Comparison of ENCODE assay signal across 18 mouse cellular contexts in the genomic region with DNA sequence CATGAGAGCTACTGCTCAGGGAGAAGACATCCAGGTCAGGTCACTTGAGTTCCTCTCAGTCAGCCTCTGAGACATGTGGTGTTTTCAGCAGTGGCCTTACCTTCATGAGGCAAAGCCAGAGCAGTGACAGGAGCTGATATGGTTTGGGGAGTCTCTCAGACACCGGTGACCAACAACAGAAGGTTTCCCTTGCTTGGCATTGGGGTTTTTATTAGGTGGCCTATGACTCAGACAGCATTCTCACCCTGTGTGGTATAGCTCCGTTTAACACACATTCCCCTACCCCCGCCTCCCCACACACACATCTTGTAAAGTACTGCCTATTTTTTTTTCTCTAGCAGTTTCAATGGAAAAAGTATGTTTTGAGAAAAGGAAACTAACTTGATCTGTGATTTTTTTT.
"Had no signal": no experiment of that assay in that cellular context is flagged by ENCODE, and none has a peak within 500 bp of the region (broad histone marks: within the 10 kb centered on the region; RNA-seq: fewer than 3 reads in every experiment).

No protein-coding gene starts in this region.

- H3K36me3 ChIP-seq: limb, embryonic 12.5 days; liver, embryonic 13.5 days; lung, embryonic 15.5 days; midbrain, embryonic 15.5 days; neural tube, embryonic 13.5 days had no signal

- H3K4me3 ChIP-seq: layer of hippocampus, adult 2 months; limb, embryonic 12.5 days; liver, embryonic 13.5 days; lung, embryonic 15.5 days; megakaryocyte, embryonic 14.5 days; midbrain, embryonic 15.5 days; neural tube, embryonic 13.5 days had no signal

- H3K4me2 ChIP-seq: limb, embryonic 12.5 days; liver, embryonic 13.5 days; lung, embryonic 15.5 days; midbrain, embryonic 11.5 days; midbrain, embryonic 15.5 days; neural tube, embryonic 13.5 days had no signal

- DNase-seq: kidney, adult 9 months; kidney, postnatal 4 days; liver; liver, embryonic 13.5 days; liver, postnatal 0 days; lung, postnatal 14 days; right cerebral cortex, postnatal 25 days; thymus, postnatal 4 days had no signal

- H3K27ac ChIP-seq: kidney, postnatal 0 days; layer of hippocampus, adult 2 months; limb, embryonic 12.5 days; liver, embryonic 13.5 days; lung, embryonic 15.5 days; macrophage; midbrain, embryonic 15.5 days; neural tube, embryonic 13.5 days; stomach, postnatal 0 days had no signal

- H3K4me1 ChIP-seq: limb, embryonic 12.5 days; liver, embryonic 13.5 days; lung, embryonic 15.5 days; megakaryocyte, embryonic 14.5 days; midbrain, embryonic 15.5 days; neural tube, embryonic 13.5 days had no signal

- H3K9me3 ChIP-seq: limb, embryonic 12.5 days; liver, embryonic 13.5 days; lung, embryonic 15.5 days; midbrain, embryonic 15.5 days; neural tube, embryonic 13.5 days had no signal

- H3K9ac ChIP-seq: limb, embryonic 12.5 days; liver, embryonic 13.5 days; liver, postnatal 0 days; lung, embryonic 15.5 days; midbrain, embryonic 15.5 days; neural tube, embryonic 13.5 days had no signal

- H3K27me3 ChIP-seq: limb, embryonic 12.5 days; liver, embryonic 13.5 days; lung, embryonic 15.5 days; megakaryocyte, embryonic 14.5 days; midbrain, embryonic 15.5 days; neural tube, embryonic 13.5 days had no signal

- ATAC-seq: liver, postnatal 0 days; midbrain, embryonic 15.5 days had no signal
